Mouse (Mus musculus): Measurements from ENCODE around the gene Sept12.

Gene Sept12

GRCm38 (mm10) chr16:4997553-4997952, at the start of gene Sept12:
Gene Sept12, minus strand, starts transcription at chr16:4997852.
- DNase-seq = peak; percentile 63

- no peak for DNase-seq
Observed at GRCm38 (mm10) chr16:5045322-5045721, 47.7 kb upstream of the Sept12 start.

GRCm38 (mm10) chr16:5036649-5037234, 39.1 kb upstream of the Sept12 start:
- peak; percentile 34 for DNase-seq

DNA sequence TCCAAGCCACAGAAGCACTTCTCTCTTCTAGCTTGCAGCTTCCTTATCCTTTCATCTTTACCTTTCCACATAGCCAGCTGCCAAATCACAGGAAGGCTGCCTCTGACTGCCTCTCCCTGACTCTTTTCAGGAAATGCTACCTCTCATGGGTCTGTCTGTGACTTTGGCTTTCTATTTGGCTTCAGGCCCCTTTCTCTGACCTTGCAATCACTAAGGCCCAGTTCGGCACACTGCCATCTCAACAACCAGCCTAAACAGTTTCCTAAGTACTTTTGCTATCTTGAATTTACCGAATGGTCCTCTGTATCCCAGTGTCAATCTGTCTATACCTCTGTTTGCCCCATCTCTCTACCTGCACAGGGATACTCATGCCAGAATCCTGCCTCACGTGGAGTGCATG, 37.9 kb upstream of the Sept12 start:
- DNase-seq = no peak

- DNase-seq = no peak
Observed at GRCm38 (mm10) chr16:5029847-5030246, 32.2 kb upstream of the Sept12 start.

DNA sequence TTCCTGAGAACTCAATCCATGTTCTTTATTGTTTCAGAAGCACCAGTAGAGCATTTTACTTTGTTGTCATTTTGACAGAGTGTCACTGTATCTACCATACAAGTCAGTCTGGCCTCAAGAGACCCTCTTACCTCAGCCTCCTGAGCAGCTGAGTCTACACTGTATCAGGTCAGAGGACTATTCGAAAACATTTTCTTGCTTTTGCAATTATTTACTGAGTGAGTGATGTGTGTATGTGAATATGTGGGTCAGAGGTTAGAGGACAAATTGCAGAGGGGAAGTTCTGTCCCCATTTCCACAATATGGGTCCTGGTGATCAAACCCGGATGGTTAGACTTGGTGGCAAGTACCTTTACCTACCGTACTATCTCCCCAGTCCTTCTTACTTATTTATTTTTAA, 26.4 kb upstream of the Sept12 start:
- DNase-seq = no peak

GRCm38 (mm10) chr16:5014578-5014977, 16.9 kb upstream of the Sept12 start:
- DNase-seq = no peak

GRCm38 (mm10) chr16:5013054-5013838, 15.6 kb upstream of the Sept12 start, which contains the start of gene Rogdi:
Gene Rogdi, minus strand, starts transcription at chr16:5013553.
- DNase-seq = peak; percentile 100

DNA sequence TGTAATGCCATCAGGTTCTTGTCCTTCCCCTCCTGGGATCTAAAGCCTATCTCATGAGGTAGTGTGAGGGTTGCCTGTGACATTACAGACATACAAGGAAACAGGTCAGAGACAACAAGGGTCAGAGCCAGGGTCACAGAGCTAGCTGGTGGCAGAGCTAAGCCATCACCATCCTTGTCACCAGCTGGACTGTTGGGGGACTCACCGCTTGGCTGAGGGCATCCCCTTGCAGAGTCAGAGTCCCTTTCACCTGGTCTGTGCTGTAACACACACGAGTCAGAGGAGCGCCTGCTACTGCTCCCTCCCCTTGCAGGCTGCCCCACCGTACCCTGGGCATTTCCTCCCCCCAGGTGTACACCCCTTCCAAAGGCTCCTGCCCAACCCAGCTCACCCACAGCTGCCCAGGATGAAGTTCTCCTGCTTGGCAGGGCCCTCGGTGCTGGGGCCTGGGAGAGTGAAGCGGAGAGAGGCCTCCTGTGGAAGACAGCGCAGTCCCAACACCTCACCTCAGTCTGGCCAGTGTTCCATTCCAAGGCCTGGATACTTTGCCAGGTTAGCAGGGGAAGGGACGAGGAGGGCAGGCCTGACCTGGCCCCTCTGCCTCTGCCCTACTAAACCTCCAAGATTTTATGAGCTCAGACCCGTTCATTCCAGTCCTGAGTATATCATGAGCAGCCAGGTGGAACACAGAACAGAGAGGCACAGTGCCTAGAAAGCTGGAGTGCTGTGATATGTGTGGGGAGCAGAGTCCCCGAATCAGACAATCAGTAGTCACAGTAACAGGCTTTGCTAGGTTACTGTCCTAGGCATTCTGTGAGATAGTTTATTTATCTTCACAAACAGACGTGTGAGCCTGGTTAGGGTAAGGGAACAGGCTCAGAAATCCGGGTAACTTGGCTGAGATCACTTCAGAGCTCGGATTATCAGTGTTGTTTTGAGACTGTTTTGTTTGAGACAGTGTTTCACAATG, 14.7 kb upstream of the Sept12 start:
- peak; percentile 77 for DNase-seq

- DNase-seq = no peak
Observed at GRCm38 (mm10) chr16:5011285-5011684, 13.6 kb upstream of the Sept12 start.

- no peak for DNase-seq
Observed at GRCm38 (mm10) chr16:5010371-5010935, 12.8 kb upstream of the Sept12 start.

- peak; percentile 85 for DNase-seq
Observed at GRCm38 (mm10) chr16:5008076-5008475, 10.4 kb upstream of the Sept12 start.

GRCm38 (mm10) chr16:5007492-5007891, 9.8 kb upstream of the Sept12 start:
- peak; percentile 50 for DNase-seq

DNA sequence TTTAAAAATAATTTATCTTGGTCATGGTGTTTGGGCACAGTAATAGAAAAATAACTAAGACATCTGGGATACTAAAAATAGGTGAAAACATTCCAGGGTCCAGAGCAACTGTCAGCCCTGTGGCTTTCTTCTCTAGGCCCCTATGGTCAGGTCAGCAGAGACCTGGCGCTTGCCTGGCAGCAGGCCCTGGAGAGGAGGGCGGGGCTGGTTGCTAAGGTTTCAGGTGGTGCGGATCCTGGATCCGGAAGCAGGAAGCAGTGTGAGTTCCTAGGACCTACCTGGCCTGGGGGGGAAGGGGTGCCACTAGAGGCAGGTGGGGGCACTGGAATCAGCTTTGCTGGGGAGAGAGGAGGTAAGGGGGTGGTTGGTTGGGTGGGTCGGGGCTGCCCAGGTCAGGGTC, 9.4 kb upstream of the Sept12 start, which contains the start of gene Smim22:
Gene Smim22 (plus strand): TSS at position 222 of the 400 bp plus-strand sequence.
- peak; percentile 91 for DNase-seq

GRCm38 (mm10) chr16:5000611-5001010, 3.0 kb upstream of the Sept12 start:
- DNase-seq = peak; percentile 89

- no peak for DNase-seq
Observed at GRCm38 (mm10) chr16:4998984-4999383, 1.3 kb upstream of the Sept12 start.

- no peak for DNase-seq
Observed at GRCm38 (mm10) chr16:4993276-4993675, 4.4 kb downstream of the Sept12 start.

- DNase-seq = no peak
Observed at GRCm38 (mm10) chr16:4984717-4985116, 12.9 kb downstream of the Sept12 start.

GRCm38 (mm10) chr16:4979755-4980380, 17.8 kb downstream of the Sept12 start:
- peak; percentile 60 for DNase-seq

- DNase-seq = peak; percentile 48
Observed at GRCm38 (mm10) chr16:4978275-4979051, 19.2 kb downstream of the Sept12 start.

DNA sequence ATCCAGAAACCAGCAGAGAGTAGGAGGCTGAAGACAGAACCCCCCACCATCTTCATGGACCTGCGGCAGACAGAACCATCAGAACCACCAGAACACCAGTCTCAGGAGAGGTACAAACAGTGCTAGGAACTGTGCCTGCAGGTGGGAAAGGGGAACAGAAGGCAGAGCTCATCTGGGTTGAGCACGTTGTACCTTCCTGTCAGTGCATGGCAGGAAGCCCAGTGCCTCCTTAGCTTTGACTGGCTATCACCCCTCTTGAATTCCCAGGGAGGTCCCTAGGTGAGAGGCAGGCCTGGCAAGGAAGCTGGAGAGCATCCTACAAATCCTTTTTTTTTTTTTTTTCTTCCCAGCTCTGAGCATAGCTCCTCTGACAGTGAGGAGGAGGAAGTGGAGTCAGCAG, 21.5 kb downstream of the Sept12 start:
- DNase-seq = no peak
